Mouse (Mus musculus) c-Kit-positive CD71-negative TER-119-negative erythroid progenitor cells, embryonic 14.5 days (primary cell): Measurements from ENCODE around the gene Rtn3.
A peak's percentile ranks its signal among the peaks of the same experiment; 100 is the strongest.

Experiments used
- DNase-seq: peaks from one replicate; pipeline ENCODE4 v3.0.0-alpha.2; 2013; ENCODE audit warnings: low read depth

Gene Rtn3

DNA sequence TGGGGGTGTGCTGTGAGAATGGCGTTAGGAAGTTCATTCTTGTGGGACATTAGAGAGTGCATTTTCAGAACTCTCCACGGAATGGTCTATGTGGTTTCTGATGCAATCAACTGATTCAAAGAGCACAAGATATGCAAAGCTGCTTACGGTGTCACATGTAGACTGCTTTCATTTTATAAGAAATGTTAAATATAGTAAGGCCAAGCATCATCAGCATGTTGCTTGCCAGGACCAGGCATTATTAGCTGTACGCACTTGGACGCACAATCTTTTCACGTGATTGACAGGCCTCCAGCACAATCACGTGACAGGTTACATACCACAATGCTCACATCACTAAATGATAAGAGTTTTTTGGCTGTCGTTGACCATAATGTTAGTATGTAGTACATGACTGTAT is 4.6 kb upstream of the Rtn3 start:
- no peak for DNase-seq

DNA sequence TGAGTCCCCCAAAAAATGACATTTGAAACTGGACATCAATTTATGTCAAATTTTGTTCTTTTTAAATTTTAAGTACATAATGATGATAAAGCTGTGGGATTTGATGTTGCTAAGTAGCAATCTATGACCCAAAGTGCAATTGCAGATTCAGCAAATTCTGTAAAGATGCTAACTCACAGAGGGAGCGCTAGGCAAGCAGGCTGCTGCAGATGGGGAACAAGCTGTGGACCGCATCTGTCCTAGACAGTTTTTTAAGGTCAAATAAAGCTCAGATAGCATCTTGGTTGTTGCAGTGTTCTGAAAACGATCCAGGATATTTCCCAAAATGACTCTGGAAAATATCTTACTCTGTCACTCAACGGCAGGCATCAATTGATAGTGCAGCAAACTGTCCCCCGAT is 995 bp upstream of the Rtn3 start:
- DNase-seq, result no peak

DNA sequence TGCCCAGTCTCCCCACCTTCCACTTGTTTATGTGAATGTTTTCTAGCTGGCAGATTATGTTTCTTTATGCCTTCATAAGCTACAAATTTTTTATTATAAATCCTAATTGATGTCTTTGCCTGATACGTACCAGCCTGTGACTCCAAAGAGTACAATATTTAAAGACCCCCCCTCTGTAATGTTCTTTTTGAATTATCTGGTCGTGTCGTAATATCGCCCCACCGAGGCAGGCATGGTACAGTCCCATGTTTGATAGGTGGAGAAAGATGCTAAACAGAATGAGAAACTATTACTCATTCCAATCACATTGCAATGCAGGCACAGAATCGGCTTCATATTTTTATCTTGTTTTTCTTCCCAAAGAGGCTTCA is 416 bp upstream of the Rtn3 start:
- DNase-seq, result no peak

DNA sequence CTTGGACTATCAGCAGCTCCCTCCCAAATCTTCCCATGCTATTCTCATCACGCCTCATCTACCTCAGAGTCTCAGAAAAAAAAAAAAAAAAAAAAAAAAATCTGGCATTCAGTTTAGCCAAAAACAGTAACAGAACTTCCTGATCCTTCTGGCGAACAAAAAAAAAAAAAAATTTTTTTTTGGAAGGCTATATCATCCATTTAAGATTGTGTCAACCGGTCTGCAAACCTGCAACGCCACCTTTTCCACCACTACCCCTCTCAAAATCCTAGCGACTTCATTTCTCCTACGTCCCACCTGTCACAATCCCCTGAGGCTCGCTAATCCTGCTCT is 849 bp downstream of the Rtn3 start:
- DNase-seq, result no peak

DNA sequence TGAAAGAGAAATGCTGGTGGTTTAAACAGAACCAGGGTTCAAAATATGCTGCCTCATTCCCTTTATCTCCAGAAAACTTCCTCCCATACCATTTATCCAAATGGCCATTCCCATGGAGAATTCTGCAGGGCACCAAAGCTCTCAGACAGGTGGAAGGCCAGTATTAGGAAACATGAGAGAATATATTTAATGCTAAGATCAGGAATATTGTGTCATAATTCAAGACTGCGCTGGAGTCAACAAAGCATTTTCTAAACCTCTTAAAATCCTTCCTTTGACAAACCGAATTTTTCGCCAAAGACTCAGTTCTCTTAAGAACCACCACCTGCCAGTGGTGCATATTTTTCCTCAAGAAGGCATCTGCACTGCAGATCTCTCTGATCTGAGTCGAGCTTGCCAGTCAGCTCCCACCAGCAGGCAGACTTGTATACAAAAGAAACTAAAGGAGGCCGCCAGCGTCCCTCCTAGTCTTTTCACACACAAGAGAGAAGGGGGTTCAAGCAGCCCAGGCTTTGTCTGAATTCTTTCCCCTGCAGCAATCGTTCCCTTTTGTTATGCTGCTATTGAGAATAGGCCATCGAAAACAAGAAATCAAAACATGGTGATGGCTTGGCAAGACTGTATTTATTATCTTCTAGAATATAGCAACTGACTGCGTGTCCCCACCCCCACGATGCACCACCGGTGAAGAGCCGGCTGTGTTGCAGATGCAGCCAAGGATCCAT is 1.4 kb downstream of the Rtn3 start:
- DNase-seq, result no peak

- DNase-seq, result no peak
Measured at GRCm38 (mm10) chr19:7479751-7480248, 3.3 kb downstream of the Rtn3 start.

- DNase-seq, result no peak
Measured at GRCm38 (mm10) chr19:7470643-7471042, 12.4 kb downstream of the Rtn3 start.

DNA sequence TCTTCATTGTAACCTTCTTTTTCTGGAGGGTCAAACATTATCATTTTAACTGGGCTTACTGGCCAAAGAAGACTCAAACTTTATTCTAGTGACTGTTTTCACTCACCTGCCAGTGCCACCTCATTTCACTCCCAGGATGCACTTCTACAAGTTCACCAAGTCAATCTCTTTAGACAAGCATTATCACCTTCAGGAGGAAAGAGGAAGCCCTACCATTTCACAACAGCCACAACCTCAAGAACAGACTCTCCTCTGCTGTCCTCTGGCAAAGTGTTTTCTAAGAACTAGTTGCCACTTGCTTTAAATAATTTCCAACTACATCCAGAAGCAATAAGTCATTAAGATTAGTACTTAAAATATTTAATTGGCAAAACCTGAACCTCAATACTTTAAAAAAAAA is 15.2 kb downstream of the Rtn3 start:
- no peak for DNase-seq

GRCm38 (mm10) chr19:7459370-7459769 is 23.7 kb downstream of the Rtn3 start:
- no peak for DNase-seq

- no peak for DNase-seq
Measured at GRCm38 (mm10) chr19:7458901-7459300, 24.2 kb downstream of the Rtn3 start.

DNA sequence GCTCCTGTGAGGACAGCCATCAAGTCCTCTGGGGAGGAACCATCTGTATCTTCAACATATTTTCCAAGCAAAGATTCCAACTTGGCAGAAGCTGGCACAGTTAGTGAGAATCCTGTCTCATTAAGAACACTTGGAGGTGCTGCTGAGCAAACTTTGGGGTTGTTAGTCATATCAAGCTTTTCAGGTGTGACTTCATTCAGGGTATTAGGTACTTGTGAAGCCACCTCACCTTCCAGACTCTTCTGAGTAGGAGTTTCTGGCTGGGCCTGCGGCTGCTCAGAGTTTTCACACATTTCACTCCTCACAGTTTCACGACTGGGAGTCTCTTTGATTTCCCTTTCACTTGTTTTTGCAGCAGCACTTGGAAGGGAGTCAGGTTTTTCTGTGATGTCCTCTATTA is 26.3 kb downstream of the Rtn3 start:
- no peak for DNase-seq

DNA sequence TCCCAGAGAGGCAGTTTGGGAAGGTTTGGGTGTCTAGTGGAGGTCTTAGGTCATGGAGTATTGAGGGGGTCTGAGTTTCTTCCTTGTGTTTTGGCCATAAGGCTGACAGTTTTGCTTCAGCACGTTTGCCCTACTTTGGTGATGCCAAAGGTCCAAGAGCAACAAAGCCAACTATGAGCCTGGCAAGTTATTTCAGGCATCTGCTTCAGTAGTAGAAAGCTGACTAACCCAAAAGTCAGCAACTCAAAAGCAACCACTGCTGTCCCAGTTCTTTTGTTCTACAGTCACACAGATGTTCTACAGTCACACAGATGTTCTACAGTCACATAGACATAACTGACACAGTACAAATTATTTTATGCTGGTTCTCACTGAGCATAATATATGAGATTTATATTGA is 37.5 kb downstream of the Rtn3 start:
- no peak for DNase-seq

GRCm38 (mm10) chr19:7445105-7445504 is 38.0 kb downstream of the Rtn3 start:
- DNase-seq, result no peak

GRCm38 (mm10) chr19:7441493-7441892 is 41.6 kb downstream of the Rtn3 start:
- DNase-seq, result peak; percentile 53

GRCm38 (mm10) chr19:7438295-7438694 is 44.8 kb downstream of the Rtn3 start:
- DNase-seq, result no peak

GRCm38 (mm10) chr19:7436061-7436970 is 46.8 kb downstream of the Rtn3 start:
- DNase-seq, result peak; percentile 60

GRCm38 (mm10) chr19:7434887-7435286 is 48.2 kb downstream of the Rtn3 start:
- no peak for DNase-seq

DNA sequence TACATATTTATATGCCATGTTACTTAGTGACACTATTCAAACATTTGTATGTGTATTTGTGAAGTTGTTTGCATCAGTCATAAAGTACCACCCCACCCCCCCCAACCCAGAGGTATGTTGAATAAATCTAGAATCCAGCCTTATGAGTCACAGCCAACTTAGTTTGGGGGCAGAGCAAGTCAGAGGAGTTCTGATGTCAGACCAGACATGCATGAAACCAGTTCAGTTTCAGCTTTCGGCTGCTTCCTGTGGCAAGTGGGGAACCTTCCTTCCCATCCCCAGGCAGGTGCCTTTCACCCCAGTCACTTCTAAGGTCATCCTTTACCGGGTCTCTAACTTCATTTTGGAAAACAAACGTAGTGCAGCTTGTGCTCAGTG is 57.7 kb downstream of the Rtn3 start:
- DNase-seq, result no peak

GRCm38 (mm10) chr19:7424590-7425397 is 58.3 kb downstream of the Rtn3 start:
- DNase-seq, result no peak

DNA sequence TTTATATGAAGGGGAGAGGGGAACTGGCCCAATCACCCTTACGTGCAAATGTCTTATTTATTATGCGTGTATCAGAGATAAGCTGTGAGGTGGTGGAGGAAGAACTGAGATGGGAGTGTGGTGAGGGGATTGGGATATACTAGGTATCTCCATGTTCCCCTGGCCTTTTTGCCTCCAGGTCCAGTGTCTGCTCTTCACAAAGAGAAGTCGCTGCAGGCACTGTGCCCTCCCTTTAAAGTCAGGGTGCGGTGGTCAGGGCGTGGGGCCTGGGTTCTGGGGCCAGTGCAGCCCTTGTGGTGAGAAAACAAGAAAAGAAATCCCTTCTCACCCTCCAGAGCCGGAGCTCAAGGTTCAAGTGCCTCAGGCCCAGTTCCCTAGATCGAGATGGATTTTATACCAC is 59.0 kb downstream of the Rtn3 start:
- no peak for DNase-seq

- DNase-seq, result no peak
Measured at GRCm38 (mm10) chr19:7423656-7424030, 59.4 kb downstream of the Rtn3 start.

- DNase-seq, result no peak
Measured at GRCm38 (mm10) chr19:7423028-7423655, 59.9 kb downstream of the Rtn3 start.
